Mouse (Mus musculus): ENCODE measurements at regions not wholly inside any gene's neighbourhood (a gene's known extent, or its start where the extent isn't known, plus 50 kb on each side); places are given as distances from the start of the nearest gene placed in this dataset.
"Not testable (repeated sequence)": the region's sequence is repeated elsewhere in the genome, so short reads cannot be mapped to it uniquely, and the experiment has no call there.

DNA sequence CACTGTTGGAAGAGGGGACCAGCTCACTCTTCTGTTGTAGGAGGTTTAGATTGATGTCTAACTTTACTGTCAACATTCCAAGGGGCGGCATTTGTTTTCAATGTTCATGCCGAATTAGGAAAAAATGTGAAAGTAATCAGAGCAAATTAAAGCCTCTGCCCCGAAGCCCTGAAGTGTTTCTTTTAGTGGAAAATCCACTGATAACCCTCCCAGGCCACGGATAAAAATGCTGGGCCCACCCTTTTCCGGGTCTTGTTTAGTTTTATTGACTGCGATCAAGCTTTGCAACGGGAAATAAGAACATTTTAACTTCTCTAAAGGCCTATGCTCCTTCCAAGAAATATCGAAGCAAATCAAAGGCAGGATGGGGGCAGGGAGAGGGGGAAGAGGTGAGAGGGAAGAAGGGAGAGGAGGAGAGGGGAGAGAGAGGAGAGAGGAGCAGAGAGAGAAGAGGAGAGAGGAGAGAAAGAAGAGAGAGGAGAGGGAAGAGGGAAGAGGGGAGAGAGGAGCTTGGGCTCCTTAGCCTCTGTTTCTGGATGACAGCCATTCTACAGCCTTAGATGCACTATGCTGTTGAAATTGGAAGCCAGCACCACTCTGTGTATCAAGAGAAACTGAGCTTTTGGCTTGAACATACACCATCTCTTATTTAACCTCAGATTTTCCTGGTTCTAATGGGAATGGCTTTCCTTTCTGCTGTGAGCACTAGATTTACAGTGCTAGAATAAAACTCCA, 140.3 kb upstream of the Palmd start:
- Histone ChIP-seq H3K4me3 (replicated peaks) (no peak overlapping the region), H3K9me3 (no peaks in the 10 kb centered on the region), H3K36me3 (no peaks in the 10 kb centered on the region), H3K4me2 (replicated peaks) (no peak overlapping the region), H3K4me1 (replicated peaks) (no peaks in the 10 kb centered on the region), H3K9ac (no peak overlapping the region), H3K27me3 (replicated peaks) (no peaks in the 10 kb centered on the region), H3K27ac (no peak overlapping the region)
- ATAC-seq = no peak
- WGBS = 62% methylated on average over 8 of the region's 8 CpGs

DNA sequence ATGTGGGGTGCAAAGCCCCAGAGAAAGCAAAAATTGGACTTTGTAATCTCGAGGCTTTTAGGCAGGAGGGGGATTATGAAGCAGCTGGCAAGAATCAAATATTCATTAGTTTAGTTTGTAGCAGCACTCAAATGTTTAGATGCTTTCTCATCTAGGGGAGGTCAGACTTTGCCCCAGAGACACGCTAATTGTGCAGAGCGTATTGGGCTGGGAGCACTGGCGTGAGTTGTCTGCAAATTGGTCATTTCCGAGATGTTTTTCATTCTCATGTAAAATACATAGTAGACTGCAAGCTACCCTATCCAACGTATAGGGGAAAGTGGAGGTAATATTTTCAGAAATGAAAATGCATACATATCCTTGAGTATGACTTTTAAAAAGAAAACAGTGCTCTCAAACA, 139.2 kb upstream of the Palmd start:
- H3K4me2 ChIP-seq (replicated peaks) = no peak overlapping the region
- whole genome bisulfite sequencing = 72% methylated on average over 6 of the region's 6 CpGs
- H3K9ac ChIP-seq = no peak overlapping the region
- H3K9me3 ChIP-seq = no peaks in the 10 kb centered on the region
- H3K27ac ChIP-seq = no peak overlapping the region
- no peaks in the 10 kb centered on the region for H3K4me1 ChIP-seq (replicated peaks)
- H3K4me3 ChIP-seq (replicated peaks) = no peak overlapping the region
- ATAC-seq = no peak
- H3K27me3 ChIP-seq (replicated peaks) = no peaks in the 10 kb centered on the region
- no peaks in the 10 kb centered on the region for H3K36me3 ChIP-seq

DNA sequence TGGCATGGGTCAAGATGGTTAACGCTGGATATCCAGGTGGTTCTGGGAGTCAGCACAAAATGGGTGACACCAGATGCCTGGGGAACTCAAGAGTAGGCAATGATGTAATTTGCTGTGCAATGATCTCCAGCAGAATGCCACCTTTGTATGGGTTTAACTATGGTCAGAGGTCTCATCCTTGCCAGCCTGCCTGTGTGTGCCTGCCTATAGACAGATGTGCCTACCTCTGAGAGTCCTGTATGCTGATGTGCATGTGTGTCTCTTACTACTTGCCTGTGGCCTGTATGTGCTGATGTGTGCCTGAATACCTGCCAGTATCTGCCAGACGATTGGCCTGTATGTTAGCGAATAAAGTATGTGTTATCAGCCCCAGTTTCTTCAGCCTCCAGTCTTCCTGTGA, 138.6 kb upstream of the Palmd start:
- no peak for ATAC-seq
- H3K9me3 ChIP-seq = no peaks in the 10 kb centered on the region
- WGBS = 82% methylated on average over 3 of the region's 3 CpGs
- no peak overlapping the region for H3K4me2 ChIP-seq (replicated peaks)
- H3K27me3 ChIP-seq (replicated peaks) = no peaks in the 10 kb centered on the region
- no peaks in the 10 kb centered on the region for H3K36me3 ChIP-seq
- H3K4me1 ChIP-seq (replicated peaks) = no peaks in the 10 kb centered on the region
- no peak overlapping the region for H3K27ac ChIP-seq
- no peak overlapping the region for H3K4me3 ChIP-seq (replicated peaks)
- H3K9ac ChIP-seq = no peak overlapping the region

DNA sequence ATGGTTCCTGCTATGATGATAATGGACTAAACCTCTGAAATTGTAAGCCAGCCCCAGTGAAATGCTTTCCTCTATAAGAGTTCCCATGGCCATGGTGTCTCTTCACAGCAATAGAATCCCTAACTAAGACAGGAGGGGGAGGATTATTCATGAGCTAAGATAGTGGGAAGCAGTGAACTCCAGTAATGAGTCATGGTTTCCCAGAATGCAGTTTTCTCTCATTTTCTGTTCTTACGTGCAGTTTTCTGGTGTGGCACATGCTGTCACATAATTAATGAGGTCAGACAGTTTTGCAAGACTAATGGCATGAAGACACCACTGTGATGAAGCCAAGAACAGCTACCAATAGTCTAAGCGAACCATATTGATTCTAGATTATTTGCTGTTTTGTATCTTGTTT, 118.9 kb upstream of the Palmd start:
- Histone ChIP-seq H3K9ac (no peak overlapping the region), H3K27me3 (replicated peaks) (no peaks in the 10 kb centered on the region), H3K27ac (no peak overlapping the region), H3K36me3 (no peaks in the 10 kb centered on the region), H3K9me3 (no peaks in the 10 kb centered on the region), H3K4me2 (replicated peaks) (no peak overlapping the region), H3K4me1 (replicated peaks) (no peaks in the 10 kb centered on the region), H3K4me3 (replicated peaks) (no peak overlapping the region)
- ATAC-seq = no peak
- 73% methylated on average over 2 of the region's 2 CpGs for WGBS

DNA sequence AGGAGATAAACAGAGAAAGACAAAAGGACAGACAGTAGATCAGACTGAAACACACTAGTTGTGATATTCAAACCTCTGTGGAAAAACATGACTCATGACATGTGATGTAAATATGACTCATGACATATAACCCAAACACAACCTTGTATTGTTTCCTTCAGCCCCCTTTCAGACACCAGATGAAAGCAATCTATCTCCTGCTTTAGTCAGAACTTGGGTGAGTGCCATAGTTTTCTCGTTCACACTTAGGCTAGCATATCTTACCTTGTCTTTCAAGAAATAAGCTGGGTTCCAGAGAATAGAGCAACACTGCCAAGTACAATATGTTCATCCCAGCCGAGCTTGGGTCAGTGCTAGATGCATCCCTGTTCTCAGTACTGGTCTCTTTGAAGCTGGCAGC, 107.9 kb upstream of the Palmd start:
- no peak overlapping the region for H3K4me3 ChIP-seq (replicated peaks)
- H3K27ac ChIP-seq = no peak overlapping the region
- H3K4me2 ChIP-seq (replicated peaks) = no peak overlapping the region
- no peaks in the 10 kb centered on the region for H3K9me3 ChIP-seq
- no peak overlapping the region for H3K9ac ChIP-seq
- WGBS = 59% methylated on average over 2 of the region's 2 CpGs
- ATAC-seq = no peak
- H3K36me3 ChIP-seq = no peaks in the 10 kb centered on the region
- no peaks in the 10 kb centered on the region for H3K4me1 ChIP-seq (replicated peaks)
- H3K27me3 ChIP-seq (replicated peaks) = no peaks in the 10 kb centered on the region

DNA sequence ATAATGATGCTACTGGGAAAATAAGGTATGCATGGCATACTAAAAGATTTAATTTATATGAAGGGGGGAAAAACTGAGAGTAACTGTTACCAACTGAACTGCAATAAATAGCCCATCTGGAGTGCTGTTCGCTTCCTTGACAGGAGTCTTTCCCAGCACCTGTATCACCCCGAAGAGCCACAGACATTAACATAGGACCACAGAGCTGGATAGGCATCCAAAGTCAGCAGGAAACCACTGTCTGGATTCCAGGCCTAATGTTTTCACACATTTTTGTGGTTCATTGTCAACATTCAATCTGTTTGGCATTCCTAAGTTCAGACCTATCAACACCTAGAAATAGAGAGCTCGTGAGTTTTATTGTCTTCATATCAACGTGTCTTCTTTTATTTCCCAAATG, 104.6 kb upstream of the Palmd start:
- no peaks in the 10 kb centered on the region for H3K4me1 ChIP-seq (replicated peaks)
- H3K27ac ChIP-seq = no peak overlapping the region
- no peaks in the 10 kb centered on the region for H3K27me3 ChIP-seq (replicated peaks)
- 65% methylated on average over 4 of the region's 4 CpGs for WGBS
- ATAC-seq = no peak
- H3K9me3 ChIP-seq = no peaks in the 10 kb centered on the region
- no peaks in the 10 kb centered on the region for H3K36me3 ChIP-seq
- no peak overlapping the region for H3K4me3 ChIP-seq (replicated peaks)
- no peak overlapping the region for H3K9ac ChIP-seq
- no peak overlapping the region for H3K4me2 ChIP-seq (replicated peaks)

DNA sequence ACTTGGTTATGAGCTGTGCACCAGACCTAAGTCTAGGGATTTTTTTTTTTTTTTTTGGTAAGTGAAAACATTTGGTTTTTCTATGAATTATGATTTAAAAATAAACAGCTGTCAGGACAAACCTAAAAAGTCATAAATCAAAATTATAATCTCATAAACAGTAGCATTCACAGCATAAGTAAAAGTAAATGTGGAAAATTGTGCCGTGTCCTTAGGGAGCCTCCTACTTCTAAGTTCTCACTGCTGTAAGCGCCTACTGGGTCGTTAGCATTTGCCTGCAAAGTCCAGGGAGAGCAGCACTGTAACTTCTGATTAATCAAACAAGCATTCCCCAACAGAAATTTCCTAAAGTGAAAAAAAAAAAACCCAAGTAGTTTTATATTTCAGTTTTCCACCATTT, 104.2 kb upstream of the Palmd start:
- no peak overlapping the region for H3K27ac ChIP-seq
- 49% methylated on average over 3 of the region's 3 CpGs for WGBS
- H3K9me3 ChIP-seq = no peaks in the 10 kb centered on the region
- H3K9ac ChIP-seq = no peak overlapping the region
- no peak overlapping the region for H3K4me3 ChIP-seq (replicated peaks)
- no peaks in the 10 kb centered on the region for H3K27me3 ChIP-seq (replicated peaks)
- H3K36me3 ChIP-seq = no peaks in the 10 kb centered on the region
- no peaks in the 10 kb centered on the region for H3K4me1 ChIP-seq (replicated peaks)
- no peak overlapping the region for H3K4me2 ChIP-seq (replicated peaks)
- no peak for ATAC-seq

DNA sequence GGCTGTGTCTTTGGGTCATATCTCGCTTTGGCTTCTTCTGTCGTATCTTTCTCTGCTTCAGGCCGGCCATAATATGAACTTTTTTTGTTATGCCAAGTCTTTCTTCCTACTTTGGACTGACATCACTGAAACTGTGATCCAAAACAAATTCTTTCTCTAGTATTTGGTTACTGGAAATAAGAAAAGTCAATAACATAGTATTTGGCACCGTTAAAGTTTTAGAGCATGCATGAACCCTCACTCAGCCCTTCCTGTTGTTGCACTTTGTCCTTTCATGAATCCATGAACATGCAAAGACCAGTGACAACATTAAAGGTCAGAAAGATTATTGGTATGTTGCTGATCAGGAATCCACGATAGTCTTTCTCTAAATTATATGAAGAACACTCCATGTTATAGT, 103.1 kb upstream of the Palmd start:
- Histone ChIP-seq H3K4me1 (replicated peaks) (no peaks in the 10 kb centered on the region), H3K27me3 (replicated peaks) (no peaks in the 10 kb centered on the region), H3K27ac (no peak overlapping the region), H3K4me3 (replicated peaks) (no peak overlapping the region), H3K4me2 (replicated peaks) (no peak overlapping the region), H3K36me3 (no peaks in the 10 kb centered on the region), H3K9me3 (no peaks in the 10 kb centered on the region), H3K9ac (no peak overlapping the region)
- ATAC-seq = no peak
- WGBS = 90% methylated on average over 5 of the region's 5 CpGs

DNA sequence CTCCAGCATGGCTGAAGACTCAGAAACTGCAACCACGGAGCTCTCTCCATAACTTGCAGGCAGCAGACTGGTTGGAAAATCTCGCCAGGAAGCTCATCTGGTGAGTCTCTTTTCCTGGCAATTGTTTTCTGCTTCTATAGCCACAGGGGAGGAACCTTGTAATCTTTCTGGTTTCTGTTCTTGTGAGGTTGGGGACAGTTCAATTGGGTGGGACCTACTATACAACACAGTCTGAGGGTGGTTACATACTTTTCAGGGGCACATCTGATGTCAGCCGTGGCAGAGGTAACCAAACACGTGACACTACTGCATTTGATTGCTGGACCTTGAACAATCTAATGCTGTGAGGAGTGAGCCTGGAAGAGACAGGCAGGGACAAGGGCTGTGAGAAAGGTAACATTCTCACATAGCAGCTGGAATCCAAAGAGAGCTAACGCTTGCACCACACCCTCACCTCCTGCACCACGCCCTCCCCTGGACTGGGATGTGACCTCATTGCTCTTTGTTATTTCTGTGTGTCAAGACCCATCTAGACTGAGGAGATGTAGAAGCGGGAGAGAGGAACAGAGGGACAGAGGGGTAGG, 98.8 kb upstream of the Palmd start:
- Histone ChIP-seq H3K27me3 (replicated peaks) (no peaks in the 10 kb centered on the region), H3K36me3 (no peaks in the 10 kb centered on the region), H3K9ac (no peak overlapping the region), H3K4me3 (replicated peaks) (no peak overlapping the region), H3K4me2 (replicated peaks) (no peak overlapping the region), H3K4me1 (replicated peaks) (no peaks in the 10 kb centered on the region), H3K27ac (no peak overlapping the region), H3K9me3 (no peaks in the 10 kb centered on the region)
- ATAC-seq = peak; percentile 70
- 68% methylated on average over 7 of the region's 7 CpGs for WGBS

DNA sequence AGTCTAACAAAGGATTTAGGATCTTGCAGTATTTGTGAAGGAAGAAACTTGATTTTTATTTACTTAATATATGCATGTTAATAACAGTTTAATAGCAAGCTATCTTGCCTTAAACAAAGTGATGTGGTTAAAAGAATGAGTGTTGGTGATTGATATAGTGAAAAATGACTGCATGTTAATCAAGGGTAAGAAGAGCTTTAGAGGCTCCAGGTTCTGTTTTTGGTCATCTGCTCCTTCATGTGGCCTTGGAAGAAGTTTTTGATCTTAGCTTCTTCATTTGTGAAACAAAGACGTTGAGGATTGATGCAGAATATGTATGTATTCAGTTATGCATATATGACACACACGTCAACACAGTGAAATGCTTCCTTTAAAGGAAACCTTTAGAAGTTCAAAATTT, 97.1 kb upstream of the Palmd start:
- H3K4me1 ChIP-seq (replicated peaks) = no peaks in the 10 kb centered on the region
- 90% methylated on average over 2 of the region's 2 CpGs for WGBS
- no peaks in the 10 kb centered on the region for H3K27me3 ChIP-seq (replicated peaks)
- H3K4me3 ChIP-seq (replicated peaks) = no peak overlapping the region
- no peaks in the 10 kb centered on the region for H3K9me3 ChIP-seq
- no peak overlapping the region for H3K9ac ChIP-seq
- H3K36me3 ChIP-seq = no peaks in the 10 kb centered on the region
- no peak overlapping the region for H3K27ac ChIP-seq
- no peak for ATAC-seq
- no peak overlapping the region for H3K4me2 ChIP-seq (replicated peaks)

DNA sequence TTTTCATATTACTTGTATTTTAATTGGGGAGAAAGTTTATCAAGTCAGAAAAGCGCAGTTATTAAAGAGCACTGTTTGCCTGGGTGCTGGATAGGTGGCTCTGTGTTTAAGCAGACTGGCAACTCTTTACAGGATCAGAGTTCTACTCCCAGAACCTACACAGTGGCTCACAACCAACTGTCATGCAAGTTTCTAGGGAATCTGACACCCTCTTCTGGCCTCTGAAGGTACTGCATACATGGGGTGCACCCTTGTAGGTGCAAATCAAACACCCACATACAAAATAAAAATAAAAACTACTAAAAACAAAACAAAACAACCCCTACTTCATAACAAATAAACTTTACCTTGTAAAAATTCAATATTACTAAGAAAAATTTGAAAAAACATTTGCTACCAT, 93.0 kb upstream of the Palmd start:
- no peaks in the 10 kb centered on the region for H3K27me3 ChIP-seq (replicated peaks)
- no peak overlapping the region for H3K4me2 ChIP-seq (replicated peaks)
- no peaks in the 10 kb centered on the region for H3K9me3 ChIP-seq
- H3K9ac ChIP-seq = no peak overlapping the region
- WGBS = 80% methylated on average over 1 of the region's 1 CpGs
- H3K27ac ChIP-seq = no peak overlapping the region
- no peak overlapping the region for H3K4me3 ChIP-seq (replicated peaks)
- H3K4me1 ChIP-seq (replicated peaks) = no peaks in the 10 kb centered on the region
- no peaks in the 10 kb centered on the region for H3K36me3 ChIP-seq
- no peak for ATAC-seq

DNA sequence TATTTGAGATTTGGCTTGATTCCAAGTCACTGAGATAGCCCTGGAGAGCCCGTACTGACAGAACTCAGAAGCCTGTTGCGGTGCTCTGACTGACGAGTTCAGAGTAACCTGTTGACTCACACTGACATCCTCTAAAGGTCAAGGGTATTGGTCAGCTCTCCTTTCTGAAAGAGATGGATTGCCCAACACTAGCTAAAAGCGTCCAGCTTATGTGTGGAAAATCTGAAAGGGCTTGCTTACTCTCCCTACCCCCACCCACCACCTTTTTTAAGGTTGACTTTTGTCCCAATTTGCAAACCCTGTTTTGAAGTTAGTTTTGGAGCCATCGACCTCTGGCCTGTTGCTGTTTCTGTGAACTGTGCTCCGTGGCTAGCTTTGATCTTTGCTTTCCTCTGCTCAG, 92.4 kb upstream of the Palmd start:
- Histone ChIP-seq H3K4me1 (replicated peaks) (no peaks in the 10 kb centered on the region), H3K36me3 (no peaks in the 10 kb centered on the region), H3K9ac (no peak overlapping the region), H3K9me3 (no peaks in the 10 kb centered on the region), H3K27ac (no peak overlapping the region), H3K4me3 (replicated peaks) (no peak overlapping the region), H3K27me3 (replicated peaks) (no peaks in the 10 kb centered on the region), H3K4me2 (replicated peaks) (no peak overlapping the region)
- 63% methylated on average over 6 of the region's 6 CpGs for WGBS
- no peak for ATAC-seq

DNA sequence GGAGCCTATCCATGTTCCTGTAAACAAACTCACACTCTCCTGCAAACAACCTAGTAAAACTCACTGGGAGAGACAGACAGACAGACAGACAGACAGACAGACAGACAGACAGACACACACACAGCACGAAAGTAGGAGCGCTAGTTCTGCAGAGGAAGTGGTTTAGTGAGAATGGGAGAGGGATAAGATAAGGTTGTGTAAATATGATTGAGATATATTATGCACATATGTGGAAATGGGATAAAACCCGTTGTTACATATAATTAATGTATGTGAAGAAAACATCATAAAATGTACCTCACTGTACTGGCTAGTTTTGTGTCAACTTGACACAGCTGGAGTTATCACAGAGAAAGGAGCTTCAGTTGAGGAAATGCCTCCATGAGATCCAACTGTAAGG, 85.9 kb upstream of the Palmd start:
- not testable (repeated sequence) for H3K9me3 ChIP-seq; H3K36me3 ChIP-seq; H3K4me2 ChIP-seq (replicated peaks); H3K9ac ChIP-seq; H3K4me3 ChIP-seq (replicated peaks); H3K4me1 ChIP-seq (replicated peaks); H3K27me3 ChIP-seq (replicated peaks); ATAC-seq; H3K27ac ChIP-seq
- 66% methylated on average over 3 of the region's 3 CpGs for WGBS
